Mouse (Mus musculus) stomach, embryonic 16.5 days (tissue): ENCODE data around the gene Ccdc88b. TPM values are rescaled to one million over a fixed set of nuclear protein-coding genes. Genes with fewer than 3 reads are reported as not detected.
A peak's percentile ranks its signal among the peaks of the same experiment; 100 is the strongest.
"Not testable (repeated sequence)": the region's sequence is repeated elsewhere in the genome, so short reads cannot be mapped to it uniquely, and the experiment has no call there.

ENCODE experiments used
- ATAC-seq: fragments of 200-750 bp; cut with Nextera tagmentation; 2 replicates; pipeline ENCODE4 v1.8.0; 2017; ENCODE audit warnings: moderate number of reproducible peaks, moderate TSS enrichment; ENCODE audit not compliant: insufficient read depth, low FRiP score
- H3K27ac ChIP-seq: fragments of 300-500 bp; sonication (generic); 2 replicates; pipeline ENCODE4 v1.5.1; 2014; ENCODE audit warnings: low read length
- H3K27me3 ChIP-seq: fragments of 300-500 bp; sonication (generic); 2 replicates; pipeline ENCODE4 v1.6.1; 2014; ENCODE audit warnings: low read length, control low read depth, mixed read lengths; ENCODE audit not compliant: control insufficient read depth, insufficient read depth
- H3K36me3 ChIP-seq: fragments of 300-500 bp; sonication (generic); 2 replicates; pipeline ENCODE4 v1.6.1; 2014; ENCODE audit warnings: low read length; ENCODE audit not compliant: control insufficient read depth, insufficient read depth
- H3K4me1 ChIP-seq: fragments of 300-500 bp; sonication (generic); 2 replicates; pipeline ENCODE4 v1.6.1; 2014; ENCODE audit warnings: low read length, control low read depth, mixed read lengths; ENCODE audit not compliant: control insufficient read depth, insufficient read depth
- H3K4me2 ChIP-seq: fragments of 300-500 bp; sonication (generic); 2 replicates; pipeline ENCODE4 v1.6.1; 2014; ENCODE audit warnings: low read depth, low read length, mixed read lengths
- H3K4me3 ChIP-seq: fragments of 300-500 bp; sonication (generic); replicated peaks from 2 replicates; pipeline ENCODE4 v1.5.1; 2014; ENCODE audit warnings: mild to moderate bottlenecking, low read length
- H3K9ac ChIP-seq: fragments of 300-500 bp; sonication (generic); 2 replicates; pipeline ENCODE4 v1.6.1; 2014; ENCODE audit warnings: low read length
- H3K9me3 ChIP-seq: fragments of 300-500 bp; sonication (generic); replicated peaks from 2 replicates; pipeline ENCODE4 v1.6.1; 2016; ENCODE audit warnings: low read length, control low read depth; ENCODE audit not compliant: control insufficient read depth
- WGBS: fragments of 180-500 bp; shearing (Covaris S2); extraction: QIAGEN DNeasy Blood & Tissue Kit; methylation state at CpG from one replicate; pipeline ENCODE4 v1.1.7; 2014; 5-methylcytosine and 5-hydroxymethylcytosine counted together
- polyA plus RNA-seq: library from polyadenylated mRNA; unstranded; fragments of >200 nt; fragmentation: Nextera tagmentation; extraction: Ambion mirVana; gene quantifications from 2 replicates; pipeline ENCODE4 v1.2.1, GENCODE M21; 2015

The Ccdc88b gene
- 1.1 and 1.3 TPM in 2 replicates for polyA plus RNA-seq

GRCm38 (mm10) chr19:6858031-6858430 lies at the start of gene Ccdc88b:
TSS of gene Ccdc88b (minus strand) at chr19:6858211.
- Histone ChIP-seq H3K4me2 (no peak within 1 kb of the TSS), H3K27ac (no peak within 1 kb of the TSS; the same call in 1 of the 2 replicates), H3K9me3 (no peaks in the 10 kb centered on the region), H3K4me3 (no peak within 1 kb of the TSS), H3K4me1 (peaks cover 4% of the 10 kb centered on the region), H3K9ac (peak within 1 kb of the TSS; percentile 21; the same call in 1 of the 2 replicates), H3K27me3 (no peaks in the 10 kb centered on the region), H3K36me3 (no peaks in the 10 kb centered on the region)
- no peak for ATAC-seq
- WGBS, result 69% methylated on average over 7 of the region's 7 CpGs

GRCm38 (mm10) chr19:6907094-6907493 lies 49.1 kb upstream of the Ccdc88b start:
- Histone ChIP-seq H3K4me2 (no peak overlapping the region; the same call in 1 of the 2 replicates), H3K27ac (no peak overlapping the region), H3K27me3 (no peaks in the 10 kb centered on the region), H3K36me3 (0 out of 2 replicates have a peak, but pooled peaks cover 3% of the 10 kb centered on the region), H3K9me3 (no peaks in the 10 kb centered on the region), H3K4me1 (peaks cover 24% of the 10 kb centered on the region), H3K4me3 (no peak overlapping the region), H3K9ac (no peak overlapping the region)
- WGBS, result 88% methylated on average over 8 of the region's 8 CpGs
- ATAC-seq, result no peak

- WGBS, result 74% methylated on average over 3 of the region's 3 CpGs
- no peak overlapping the region for H3K27ac ChIP-seq
- peaks cover 21% of the 10 kb centered on the region for H3K4me1 ChIP-seq
- H3K4me3 ChIP-seq, result no peak overlapping the region
- H3K9ac ChIP-seq, result no peak overlapping the region
- H3K36me3 ChIP-seq, result 0 out of 2 replicates have a peak, but pooled peaks cover 3% of the 10 kb centered on the region
- no peak for ATAC-seq
- H3K4me2 ChIP-seq, result no peak overlapping the region
- no peaks in the 10 kb centered on the region for H3K27me3 ChIP-seq
- no peaks in the 10 kb centered on the region for H3K9me3 ChIP-seq
Measured at GRCm38 (mm10) chr19:6906199-6906598, 48.2 kb upstream of the Ccdc88b start.

DNA sequence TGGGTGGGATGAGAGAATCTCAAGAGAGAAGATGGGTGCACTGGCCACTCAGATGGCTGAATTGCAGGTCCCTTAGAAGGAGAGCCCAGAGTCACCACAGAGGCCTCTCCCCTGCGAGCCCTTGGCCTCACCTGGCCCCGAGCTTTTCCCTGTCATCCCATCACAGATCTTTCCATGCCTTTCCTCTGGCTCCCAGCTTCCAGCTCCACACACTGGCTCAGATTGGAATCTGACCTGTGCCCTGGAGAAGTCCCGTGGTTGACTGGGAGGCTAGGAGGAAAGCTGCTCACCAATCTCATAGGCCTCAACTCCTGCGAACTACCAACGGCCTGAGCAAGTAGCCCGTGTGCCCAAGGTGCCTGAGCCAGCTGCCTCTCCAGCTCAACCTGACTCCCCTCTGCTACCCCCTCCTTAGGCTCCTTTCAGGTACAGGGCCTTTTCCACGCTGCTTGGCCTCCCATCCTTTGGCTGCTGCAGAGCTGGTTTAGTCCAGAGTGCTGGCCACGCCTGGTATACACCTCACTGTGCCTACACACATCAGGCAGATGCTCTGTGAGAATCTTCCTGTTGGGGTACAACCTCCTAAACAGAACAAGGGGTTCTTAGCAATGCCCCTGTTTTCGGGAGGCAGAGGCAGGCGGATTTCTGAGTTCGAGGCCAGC lies 47.6 kb upstream of the Ccdc88b start:
- no peak overlapping the region for H3K4me3 ChIP-seq
- H3K27ac ChIP-seq, result no peak overlapping the region
- peaks cover 17% of the 10 kb centered on the region for H3K4me1 ChIP-seq
- H3K27me3 ChIP-seq, result no peaks in the 10 kb centered on the region
- no peak for ATAC-seq
- 90% methylated on average over 11 of the region's 11 CpGs for WGBS
- 0 out of 2 replicates have a peak, but pooled peaks cover 3% of the 10 kb centered on the region for H3K36me3 ChIP-seq
- H3K4me2 ChIP-seq, result no peak overlapping the region
- H3K9ac ChIP-seq, result no peak overlapping the region
- no peaks in the 10 kb centered on the region for H3K9me3 ChIP-seq

- no peak overlapping the region for H3K27ac ChIP-seq
- ATAC-seq, result no peak
- WGBS, result 74% methylated on average over 2 of the region's 2 CpGs
Measured at GRCm38 (mm10) chr19:6904846-6905245, 46.8 kb upstream of the Ccdc88b start.

DNA sequence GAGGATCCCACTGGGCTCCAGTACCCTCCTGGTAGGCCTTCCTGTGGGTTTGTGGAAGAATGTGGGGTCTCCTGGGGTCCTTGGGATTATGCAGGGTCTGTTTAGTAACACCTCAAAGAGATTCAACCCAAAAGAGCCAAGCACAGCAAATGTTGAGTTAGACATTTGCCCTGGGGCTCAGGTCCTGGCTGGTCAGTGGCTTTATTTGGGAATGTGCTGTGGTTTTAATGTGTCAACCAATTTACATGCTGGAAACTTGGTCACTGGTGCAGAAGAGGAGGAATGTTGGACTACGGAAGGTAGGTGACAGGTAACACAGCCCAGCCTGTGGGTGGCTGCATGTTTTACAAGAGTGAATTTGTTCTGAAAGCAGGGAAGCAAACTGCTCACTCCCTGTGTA lies 45.0 kb upstream of the Ccdc88b start:
- no peak overlapping the region for H3K4me3 ChIP-seq
- H3K9me3 ChIP-seq, result no peaks in the 10 kb centered on the region
- 92% methylated on average over 1 of the region's 1 CpGs for WGBS
- H3K4me2 ChIP-seq, result no peak overlapping the region
- no peak for ATAC-seq
- no peak overlapping the region for H3K27ac ChIP-seq
- H3K4me1 ChIP-seq, result peaks cover 7% of the 10 kb centered on the region
- H3K36me3 ChIP-seq, result 0 out of 2 replicates have a peak, but pooled peaks cover 3% of the 10 kb centered on the region
- H3K27me3 ChIP-seq, result no peaks in the 10 kb centered on the region
- H3K9ac ChIP-seq, result no peak overlapping the region

More at GRCm38 (mm10) chr19:6904846-6905245, 46.8 kb upstream of the Ccdc88b start:
- Histone ChIP-seq H3K4me3 (no peak overlapping the region), H3K4me1 (peaks cover 17% of the 10 kb centered on the region), H3K36me3 (0 out of 2 replicates have a peak, but pooled peaks cover 3% of the 10 kb centered on the region), H3K9me3 (no peaks in the 10 kb centered on the region), H3K4me2 (no peak overlapping the region), H3K27me3 (no peaks in the 10 kb centered on the region), H3K9ac (no peak overlapping the region)

DNA sequence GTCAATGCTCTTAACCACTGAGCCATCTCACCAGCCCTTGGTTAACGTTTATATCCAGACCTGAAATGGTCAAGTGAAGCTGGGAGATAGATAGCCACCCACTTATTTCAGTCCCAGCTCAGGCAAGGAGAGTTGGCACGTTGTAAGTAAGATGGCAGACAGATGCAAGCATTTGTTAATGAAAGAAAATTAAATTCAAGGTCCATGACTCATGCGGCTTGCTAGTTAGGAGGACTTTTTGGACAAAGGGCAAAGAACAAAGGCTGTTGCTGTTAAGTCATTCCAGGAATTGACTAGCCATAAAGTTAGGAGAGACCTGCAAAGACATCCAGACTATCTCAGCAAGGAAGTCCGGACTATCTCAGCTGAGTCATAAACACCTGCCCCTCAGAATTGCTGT lies 41.6 kb upstream of the Ccdc88b start:
- ATAC-seq, result no peak
- no peaks in the 10 kb centered on the region for H3K4me1 ChIP-seq
- no peak overlapping the region for H3K4me2 ChIP-seq
- WGBS, result 78% methylated on average over 4 of the region's 4 CpGs
- H3K9me3 ChIP-seq, result no peaks in the 10 kb centered on the region
- H3K27me3 ChIP-seq, result no peaks in the 10 kb centered on the region
- no peak overlapping the region for H3K27ac ChIP-seq
- no peak overlapping the region for H3K4me3 ChIP-seq
- H3K36me3 ChIP-seq, result no peaks in the 10 kb centered on the region
- no peak overlapping the region for H3K9ac ChIP-seq

- not testable (repeated sequence) for H3K9ac ChIP-seq, ATAC-seq, H3K27ac ChIP-seq, H3K4me1 ChIP-seq, H3K9me3 ChIP-seq, H3K4me3 ChIP-seq, H3K36me3 ChIP-seq, H3K4me2 ChIP-seq, H3K27me3 ChIP-seq
- 85% methylated on average over 18 of the region's 18 CpGs for WGBS
Measured at GRCm38 (mm10) chr19:6895608-6896305, 37.7 kb upstream of the Ccdc88b start.

DNA sequence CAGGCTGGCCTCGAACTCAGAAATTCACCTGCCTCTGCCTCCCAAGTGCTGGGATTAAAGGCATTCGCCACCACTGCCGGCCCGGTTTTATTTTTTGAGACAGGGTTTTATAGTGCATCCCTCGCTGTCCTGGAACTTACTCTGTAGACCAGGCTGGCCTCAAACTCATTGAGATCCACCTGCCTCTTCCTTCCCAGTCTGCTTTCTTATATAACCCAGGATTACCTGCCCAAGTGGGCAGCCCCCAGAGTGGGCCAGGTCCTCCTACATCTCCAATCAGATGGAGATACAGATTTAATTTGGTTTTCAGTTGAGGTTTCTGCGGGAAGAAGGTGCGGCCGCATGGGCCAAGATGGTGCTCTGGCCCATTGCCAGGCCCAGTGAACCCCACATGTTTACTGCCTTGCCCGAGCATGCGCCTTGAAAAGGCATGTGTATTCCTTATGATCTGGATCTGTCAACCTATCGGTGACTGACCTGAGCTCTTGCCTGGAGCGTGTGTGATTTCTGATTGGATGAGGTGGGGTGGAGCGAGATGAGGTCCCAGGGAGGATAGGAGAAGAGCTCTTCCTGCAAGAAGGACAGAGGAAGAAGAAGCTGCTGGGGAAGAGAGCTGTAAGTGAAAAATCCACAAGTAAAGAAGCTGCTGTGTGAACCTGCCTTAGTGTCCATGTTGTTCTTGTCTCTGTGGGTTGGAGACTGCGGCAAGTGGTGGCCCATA lies 35.9 kb upstream of the Ccdc88b start:
- Histone ChIP-seq H3K27ac (no peak overlapping the region), H3K4me1 (no peaks in the 10 kb centered on the region), H3K9ac (no peak overlapping the region), H3K27me3 (no peaks in the 10 kb centered on the region), H3K4me3 (no peak overlapping the region), H3K36me3 (no peaks in the 10 kb centered on the region), H3K4me2 (no peak overlapping the region), H3K9me3 (no peaks in the 10 kb centered on the region)
- no peak for ATAC-seq
- WGBS, result 88% methylated on average over 14 of the region's 14 CpGs
